Mouse (Mus musculus): ENCODE data around the gene Magi1.

- TF ChIP-seq CTCF (IDR thresholded peaks at IDR 0.05; ENCODE audit: borderline replicate concordance, control insufficient read depth, extremely low read depth, insufficient read depth, low read length, poor library complexity) (no peak), POLR2A (IDR thresholded peaks at IDR 0.05; ENCODE audit: control insufficient read depth, extremely low read depth, insufficient read depth, low read length, poor library complexity) (no peak)
These were observed 42.5 kb downstream of the Magi1 start for GRCm38 (mm10) chr6:94241251-94241650.

Measured in thymus, adult 2 months (tissue).